Mouse (Mus musculus) myocyte (in vitro differentiated cells): ENCODE measurements around the gene Hlcs. TPM values are rescaled to one million over a fixed set of nuclear protein-coding genes. Genes with fewer than 3 reads are reported as not detected.

ENCODE experiments used
- H3K27me3 ChIP-seq: one replicate; pipeline ENCODE4 v1.6.1; 2011; ENCODE audit not compliant: control insufficient read depth, insufficient read depth, insufficient read length
- H3K36me3 ChIP-seq: one replicate; pipeline ENCODE4 v1.6.1; 2011; ENCODE audit not compliant: control insufficient read depth, insufficient read depth
- H3K4me2 ChIP-seq: one replicate; pipeline ENCODE4 v1.6.1; 2011; ENCODE audit warnings: low read depth, control low read depth
- H3K4me3 ChIP-seq: one replicate; pipeline ENCODE4 v1.5.1; 2011; ENCODE audit warnings: mild to moderate bottlenecking, control low read depth, moderate library complexity
- H3K79me2 ChIP-seq: one replicate; pipeline ENCODE4 v1.6.1; 2011; ENCODE audit not compliant: control insufficient read depth, insufficient read depth
- H3ac ChIP-seq: one replicate; pipeline ENCODE4 v1.6.1; 2011; ENCODE audit not compliant: control insufficient read depth, insufficient read length
- CEBPB ChIP-seq: IDR thresholded peaks from 2 replicates; pipeline ENCODE4 v1.6.1; 2011; ENCODE audit warnings: mild to moderate bottlenecking, moderate library complexity; ENCODE audit not compliant: poor library complexity, insufficient read depth, severe bottlenecking
- E2F4 ChIP-seq: IDR thresholded peaks from one replicate; pipeline ENCODE4 v1.6.1; 2011; ENCODE audit warnings: mild to moderate bottlenecking, control low read depth, moderate library complexity; ENCODE audit not compliant: insufficient read depth
- MAX ChIP-seq: IDR thresholded peaks from one replicate; pipeline ENCODE4 v1.6.1; 2011; ENCODE audit warnings: low read depth, mild to moderate bottlenecking, control low read depth
- MYOD1 ChIP-seq, 3 experiments: IDR thresholded peaks; one replicate each; pipeline ENCODE4 v1.6.1; 2011; ENCODE audit warnings: control low read depth in 2 of 3, low read depth in 2 of 3, mild to moderate bottlenecking in 2 of 3, moderate library complexity in 1 of 3; ENCODE audit not compliant: insufficient read length in 2 of 3, control insufficient read depth in 1 of 3
- MYOG ChIP-seq, 3 experiments: IDR thresholded peaks; one replicate each; pipeline ENCODE4 v1.6.1; 2011; ENCODE audit warnings: control low read depth in 2 of 3, low read depth in 2 of 3, mild to moderate bottlenecking in 2 of 3; ENCODE audit not compliant: insufficient read length in 2 of 3, control insufficient read depth in 1 of 3, insufficient read depth in 1 of 3
- POLR2A ChIP-seq: IDR thresholded peaks from one replicate; pipeline ENCODE4 v1.6.1; 2011; ENCODE audit warnings: low read depth, mild to moderate bottlenecking, control low read depth, moderate library complexity; ENCODE audit not compliant: insufficient read length
- POLR2AphosphoS2 ChIP-seq: IDR thresholded peaks from one replicate; pipeline ENCODE4 v1.6.1; 2011; ENCODE audit warnings: low read depth, control low read depth; ENCODE audit not compliant: insufficient read length
- REST ChIP-seq: IDR thresholded peaks from one replicate; pipeline ENCODE4 v1.6.1; 2011; ENCODE audit warnings: mild to moderate bottlenecking, control low read depth, moderate library complexity; ENCODE audit not compliant: insufficient read depth, insufficient read length
- SRF ChIP-seq: IDR thresholded peaks from one replicate; pipeline ENCODE4 v1.6.1; 2011; ENCODE audit warnings: low read depth; ENCODE audit not compliant: control insufficient read depth, insufficient read length
- TCF12 ChIP-seq: IDR thresholded peaks from one replicate; pipeline ENCODE4 v1.6.1; 2011; ENCODE audit warnings: mild to moderate bottlenecking, control low read depth; ENCODE audit not compliant: poor library complexity, insufficient read depth, severe bottlenecking
- TCF3 ChIP-seq: IDR thresholded peaks from one replicate; pipeline ENCODE4 v1.6.1; 2011; ENCODE audit warnings: low read depth, control low read depth; ENCODE audit not compliant: insufficient read length
- USF1 ChIP-seq: IDR thresholded peaks from one replicate; pipeline ENCODE4 v1.6.1; 2011; ENCODE audit warnings: low read depth, mild to moderate bottlenecking, control low read depth, moderate library complexity
- polyA plus RNA-seq: library from polyadenylated mRNA; unstranded; fragments of >200 nt; fragmentation: generic; extraction: Trizol; gene quantifications from one replicate; pipeline ENCODE4 v1.2.1, GENCODE M21; 2012; ENCODE audit warnings: missing spikeins

Gene Hlcs
- polyA plus RNA-seq, 1 experiment: 3.2 TPM

DNA sequence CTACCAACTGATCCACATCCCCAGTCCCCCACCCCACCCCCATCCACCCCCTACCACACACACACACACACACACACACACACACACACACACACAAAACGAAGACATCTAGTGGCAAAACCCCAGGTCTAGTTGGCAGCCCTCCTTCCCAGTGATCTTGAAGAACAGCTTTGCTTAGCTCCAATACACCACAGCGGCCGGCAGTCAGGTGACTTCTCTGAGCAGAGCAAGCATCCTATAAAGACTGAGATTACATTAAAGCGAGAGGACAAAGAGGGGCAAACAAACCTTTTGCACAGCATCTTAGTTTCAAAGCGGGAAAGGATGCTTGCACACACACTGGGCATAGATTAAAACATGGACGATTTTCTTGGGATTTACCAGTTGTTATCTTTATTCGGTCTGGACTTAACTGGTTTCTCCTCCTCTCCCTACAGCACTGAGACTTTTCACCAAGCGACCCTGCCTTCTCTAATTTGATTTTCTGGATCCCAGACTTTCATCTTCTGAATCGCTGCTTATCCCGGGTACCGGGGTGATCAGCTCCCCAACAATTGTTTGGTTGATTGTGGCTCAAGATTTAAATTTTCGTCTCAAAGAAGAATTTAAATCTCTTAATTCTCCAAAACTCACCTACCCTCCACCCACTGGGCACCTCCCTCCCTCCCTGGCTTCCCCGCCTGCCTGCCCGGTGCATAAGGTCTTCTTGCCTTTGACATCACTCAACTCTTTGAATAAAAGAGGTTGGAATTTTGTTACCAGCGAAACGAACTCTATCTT, 134.7 kb downstream of the Hlcs start:
- H3K79me2 ChIP-seq: no peaks in the 10 kb centered on the region
- no peak for TF ChIP-seq CEBPB
- no peak overlapping the region for H3K4me3 ChIP-seq
- no peak overlapping the region for H3K4me2 ChIP-seq
- H3K36me3 ChIP-seq: no peaks in the 10 kb centered on the region
- no peaks in the 10 kb centered on the region for H3K27me3 ChIP-seq
- no peak overlapping the region for H3ac ChIP-seq

DNA sequence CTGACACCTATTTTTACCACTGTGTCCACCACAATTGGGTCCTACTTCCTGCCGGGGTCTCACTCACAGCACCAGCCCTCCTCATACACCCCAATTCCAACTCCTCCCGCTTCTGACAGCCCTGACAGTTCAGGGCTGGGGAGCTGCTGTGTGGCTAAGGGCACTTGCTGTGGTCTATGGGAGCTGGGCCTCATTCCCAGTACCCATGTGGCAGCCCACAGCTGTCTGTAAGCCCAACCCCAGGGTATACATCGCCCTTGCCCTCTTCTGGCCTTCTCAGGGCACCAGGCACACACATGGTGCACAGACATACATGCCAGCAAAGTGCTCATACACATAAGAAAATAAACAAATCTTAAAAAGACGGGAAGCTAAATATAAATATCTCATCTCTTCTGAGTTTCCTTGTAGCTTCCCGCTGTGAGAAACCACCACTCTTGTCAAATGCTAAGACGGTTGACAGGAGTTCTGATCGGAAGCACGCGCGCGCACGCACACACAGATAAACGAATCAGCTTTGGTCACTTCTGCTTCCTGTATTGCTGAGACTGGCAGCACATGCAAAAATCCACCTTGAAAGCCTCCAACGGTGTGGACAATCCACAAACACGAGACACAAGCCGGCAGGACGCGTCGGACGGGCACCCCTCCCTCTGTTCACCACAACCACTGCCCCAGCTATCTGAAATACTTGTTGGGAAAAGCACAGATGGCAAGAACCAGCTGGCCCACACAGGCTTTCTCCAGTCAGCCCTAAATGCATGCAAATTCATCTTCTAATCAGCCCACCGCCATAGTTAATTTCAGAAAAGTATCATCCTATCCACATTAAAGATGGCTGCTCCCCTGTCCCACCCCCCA, 136.1 kb downstream of the Hlcs start:
- TF ChIP-seq TCF12: no peak
- TF ChIP-seq POLR2AphosphoS2: no peak
- TF ChIP-seq MYOD1 (IDR thresholded peaks at IDR 0.05; ENCODE audit: control insufficient read depth in 1 of 3, insufficient read length in 2 of 3, low read depth in 2 of 3): peak in 2 of 3 experiments; percentile 21 to 48
- no peak for TF ChIP-seq MAX
- TF ChIP-seq REST: no peak
- TF ChIP-seq E2F4: no peak
- TF ChIP-seq MYOG (IDR thresholded peaks at IDR 0.05; ENCODE audit: control insufficient read depth in 1 of 3, insufficient read depth in 1 of 3, insufficient read length in 2 of 3, low read depth in 2 of 3): peak in 2 of 3 experiments; percentile 15 to 80
- TF ChIP-seq CEBPB: no peak
- TF ChIP-seq POLR2A: no peak
- TF ChIP-seq TCF3: no peak
- TF ChIP-seq USF1: no peak
- no peak for TF ChIP-seq SRF

DNA sequence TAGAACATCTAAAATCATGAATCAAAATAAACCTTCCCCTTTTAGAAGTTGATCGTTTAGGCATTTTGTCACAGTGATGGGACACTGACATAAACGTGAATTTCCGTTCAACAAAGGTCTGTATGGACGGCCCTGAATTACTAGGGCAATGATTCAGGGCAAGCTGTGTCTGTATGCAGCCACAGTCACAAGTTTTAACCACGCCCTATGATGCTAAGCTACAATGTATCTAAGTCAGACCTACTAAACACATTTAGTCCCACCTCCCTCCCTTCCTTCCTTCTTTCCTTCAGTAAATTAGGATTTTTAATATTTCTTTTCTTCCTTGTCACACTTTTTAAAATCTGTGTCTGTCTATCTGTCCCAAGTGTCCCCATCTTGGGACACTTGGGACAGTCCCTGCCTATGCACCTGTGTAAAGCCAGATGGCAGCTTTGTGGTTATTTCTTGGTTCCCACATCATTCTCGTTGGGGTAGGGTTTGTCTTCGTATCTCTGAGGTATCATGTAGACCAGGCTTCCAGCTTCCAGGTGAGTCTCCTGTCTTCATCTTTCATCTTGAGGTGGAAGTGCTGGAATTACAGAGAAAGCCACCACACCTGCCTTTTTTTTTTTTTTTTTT, 137.9 kb downstream of the Hlcs start:
- no peak for TF ChIP-seq CEBPB
- no peak for TF ChIP-seq SRF
- no peak for TF ChIP-seq USF1
- TF ChIP-seq TCF3: no peak
- TF ChIP-seq TCF12: no peak
- TF ChIP-seq MAX: no peak
- no peak for TF ChIP-seq POLR2A
- no peak for TF ChIP-seq POLR2AphosphoS2
- TF ChIP-seq REST: no peak
- TF ChIP-seq MYOG (IDR thresholded peaks at IDR 0.05; ENCODE audit: control insufficient read depth in 1 of 3, insufficient read depth in 1 of 3, insufficient read length in 2 of 3, low read depth in 2 of 3): no peak
- TF ChIP-seq MYOD1 (IDR thresholded peaks at IDR 0.05; ENCODE audit: control insufficient read depth in 1 of 3, insufficient read length in 2 of 3, low read depth in 2 of 3): no peak
- no peak for TF ChIP-seq E2F4
- Histone ChIP-seq H3K4me3 (no peak overlapping the region), H3K79me2 (no peaks in the 10 kb centered on the region), H3K4me2 (no peak overlapping the region), H3ac (no peak overlapping the region), H3K27me3 (no peaks in the 10 kb centered on the region), H3K36me3 (no peaks in the 10 kb centered on the region)

More for the DNA sequence above, 136.1 kb downstream of the Hlcs start:
- Histone ChIP-seq H3ac (no peak overlapping the region), H3K27me3 (no peaks in the 10 kb centered on the region), H3K79me2 (no peaks in the 10 kb centered on the region), H3K4me3 (no peak overlapping the region), H3K36me3 (no peaks in the 10 kb centered on the region), H3K4me2 (no peak overlapping the region)

DNA sequence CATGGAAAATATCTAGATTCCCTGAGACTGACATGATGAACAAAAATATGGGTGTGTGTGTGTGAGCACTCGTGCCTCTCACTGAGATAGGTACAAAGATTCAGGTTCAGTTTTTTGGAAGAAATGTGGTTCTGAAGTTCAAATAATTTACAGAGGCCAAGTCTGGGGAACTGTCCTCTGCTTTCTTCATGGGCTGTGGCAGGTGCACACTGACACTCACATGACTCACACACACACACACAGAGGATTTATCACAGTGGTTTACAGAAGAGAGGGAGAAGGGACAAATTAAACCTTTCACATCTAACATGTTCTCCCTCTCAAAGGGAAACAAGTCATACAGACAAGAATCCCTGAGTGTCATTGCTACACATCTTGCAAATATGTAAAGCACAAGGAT, 140.0 kb downstream of the Hlcs start:
- Histone ChIP-seq H3K27me3 (no peaks in the 10 kb centered on the region), H3K79me2 (no peaks in the 10 kb centered on the region), H3K36me3 (no peaks in the 10 kb centered on the region), H3ac (no peak overlapping the region), H3K4me2 (no peak overlapping the region), H3K4me3 (no peak overlapping the region)
- no peak for TF ChIP-seq MAX
- TF ChIP-seq USF1: no peak
- peak in 2 of 3 experiments; percentile 52 to 66 for TF ChIP-seq MYOD1 (IDR thresholded peaks at IDR 0.05; ENCODE audit: control insufficient read depth in 1 of 3, insufficient read length in 2 of 3, low read depth in 2 of 3)

DNA sequence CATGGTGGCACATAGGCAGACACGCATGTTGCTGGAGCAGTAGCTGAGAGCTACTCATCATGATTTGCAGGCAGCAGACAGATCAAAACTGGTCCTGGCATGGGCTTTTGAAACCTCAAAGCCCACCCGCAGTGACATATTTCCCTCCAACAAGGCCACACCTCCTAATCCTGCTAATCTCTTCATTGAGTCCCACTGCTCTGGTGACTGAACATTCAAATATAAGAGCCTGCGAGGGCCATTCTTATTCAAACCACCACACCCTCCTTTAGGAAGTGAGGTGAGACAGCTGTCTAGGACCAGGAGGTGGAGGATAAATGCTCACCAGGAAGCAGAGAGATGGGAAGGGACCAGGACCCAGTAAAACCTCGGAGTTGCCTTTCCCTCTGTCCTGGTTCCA, 143.2 kb downstream of the Hlcs start:
- no peaks in the 10 kb centered on the region for H3K79me2 ChIP-seq
- H3K4me2 ChIP-seq: no peak overlapping the region
- H3K4me3 ChIP-seq: no peak overlapping the region
- TF ChIP-seq E2F4 (no peak), REST (no peak), POLR2A (no peak), POLR2AphosphoS2 (no peak), MAX (no peak), SRF (no peak), USF1 (no peak), MYOG (IDR thresholded peaks at IDR 0.05; ENCODE audit: control insufficient read depth in 1 of 3, insufficient read depth in 1 of 3, insufficient read length in 2 of 3, low read depth in 2 of 3) (no peak), MYOD1 (IDR thresholded peaks at IDR 0.05; ENCODE audit: control insufficient read depth in 1 of 3, insufficient read length in 2 of 3, low read depth in 2 of 3) (no peak), TCF3 (no peak), CEBPB (no peak), TCF12 (no peak)
- no peaks in the 10 kb centered on the region for H3K27me3 ChIP-seq
- H3ac ChIP-seq: no peak overlapping the region
- H3K36me3 ChIP-seq: no peaks in the 10 kb centered on the region
